Mouse (Mus musculus) induced T-regulatory cell, adult 2 months (primary cell): ENCODE measurements at regions not wholly inside any gene's neighbourhood (a gene's known extent, or its start where the extent isn't known, plus 50 kb on each side); places are given as distances from the start of the nearest gene placed in this dataset.

Experiments
- DNase-seq: peaks from one replicate; pipeline ENCODE4 v3.0.0-alpha.2; 2012; ENCODE audit warnings: low read depth

DNA sequence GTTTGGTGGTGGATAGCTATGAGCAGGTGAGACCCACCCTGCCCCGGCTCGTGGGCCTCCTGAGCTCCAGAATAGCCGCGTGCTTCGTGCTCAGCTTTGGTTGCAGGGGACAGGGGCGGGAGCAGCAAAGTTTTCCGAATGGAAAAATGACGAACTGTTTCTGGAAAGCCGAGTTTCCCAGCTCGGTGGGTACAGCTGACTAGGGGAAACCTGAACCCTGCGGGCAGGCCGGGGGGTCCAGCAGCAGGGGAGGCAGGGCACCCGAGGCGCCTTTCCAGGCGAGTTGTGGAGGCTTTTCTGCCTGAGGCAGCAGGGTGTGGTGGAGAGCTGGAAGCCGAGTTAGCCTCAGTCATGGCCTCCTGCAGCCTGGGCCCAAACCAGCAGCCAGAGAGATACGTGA lies 88.8 kb upstream of the 1600014C23Rik start:
- DNase-seq: no peak

DNA sequence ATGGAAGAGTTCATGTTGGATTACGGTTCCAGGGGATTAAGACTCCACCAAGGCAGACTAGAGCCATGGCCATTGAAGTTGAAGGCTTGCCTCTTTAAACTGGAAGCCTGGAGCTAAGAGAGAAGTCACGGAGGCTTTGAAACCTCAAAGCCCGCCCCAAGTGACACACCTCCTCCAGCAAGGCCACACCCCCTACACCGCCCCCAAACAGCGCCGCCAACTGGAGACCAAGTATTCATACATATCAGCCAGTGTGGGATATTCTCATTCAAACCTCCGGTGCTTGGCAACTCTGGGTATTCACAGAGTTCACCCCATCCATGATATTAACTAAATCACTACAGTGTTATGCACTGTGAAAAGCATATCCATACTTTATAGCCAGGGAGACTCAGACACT lies 87.7 kb upstream of the 1600014C23Rik start:
- no peak for DNase-seq

- no peak for DNase-seq
Measured at GRCm38 (mm10) chr17:45819143-45819542, 85.5 kb upstream of the 1600014C23Rik start.

- DNase-seq: no peak
Measured at GRCm38 (mm10) chr17:45816566-45816965, 82.9 kb upstream of the 1600014C23Rik start.

DNA sequence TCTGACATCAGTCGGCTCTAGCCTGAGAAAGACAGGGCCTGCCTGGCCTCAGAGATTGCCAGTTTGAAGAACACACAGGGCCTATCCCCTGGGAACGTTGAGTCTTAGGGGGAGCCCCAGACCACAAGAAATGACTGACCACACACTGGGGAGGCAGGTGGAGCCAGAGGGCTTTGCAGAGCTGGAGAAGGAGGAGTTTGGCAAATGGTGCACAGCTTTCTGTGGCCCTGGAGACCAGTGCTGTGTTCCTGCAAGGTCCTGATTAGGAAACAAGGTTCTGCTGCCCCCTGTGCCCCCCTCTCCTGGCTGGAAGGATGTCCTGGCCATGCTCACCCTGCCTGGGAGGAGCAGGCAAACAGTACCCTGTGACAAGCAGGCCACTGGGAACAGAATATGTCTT lies 82.2 kb upstream of the 1600014C23Rik start:
- no peak for DNase-seq

DNA sequence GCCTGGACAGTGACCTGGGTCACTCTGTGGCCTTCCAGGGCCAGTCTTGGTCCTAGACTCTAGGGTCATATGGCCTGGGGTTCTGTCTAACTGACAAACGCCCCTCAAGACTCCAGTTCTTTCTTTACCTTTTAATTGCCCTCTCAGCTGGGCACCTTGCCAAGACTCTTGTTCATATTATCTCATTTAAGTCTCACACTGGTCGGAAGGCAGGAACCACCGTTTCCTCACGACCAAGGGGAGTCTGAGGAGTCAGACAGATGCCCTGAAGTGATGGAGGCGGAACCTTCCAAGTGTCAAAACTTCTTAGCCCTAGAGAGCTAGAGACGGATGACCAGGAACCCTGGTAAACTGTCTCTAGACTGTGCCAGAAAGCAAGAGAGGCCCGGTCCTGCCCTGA lies 81.7 kb upstream of the 1600014C23Rik start:
- no peak for DNase-seq

DNA sequence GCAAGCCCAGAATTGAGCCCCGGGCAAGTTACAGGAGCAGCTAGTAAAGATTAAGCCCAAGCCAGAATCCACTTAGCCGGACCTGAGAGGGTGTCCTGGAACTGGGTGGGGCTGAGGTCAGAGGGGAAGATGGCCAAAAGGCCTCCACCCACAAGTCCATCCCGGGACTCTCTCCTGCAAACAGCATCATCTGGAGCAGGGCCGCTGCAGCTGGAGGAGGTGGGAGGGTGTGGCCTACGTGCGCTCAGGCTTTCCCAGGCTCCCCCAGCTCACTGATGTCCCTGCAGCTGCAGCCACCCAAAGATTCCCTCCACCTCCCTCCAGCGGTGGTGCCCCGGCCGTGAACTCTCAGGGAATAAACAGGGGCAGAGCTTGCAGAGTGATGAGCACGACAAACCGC lies 80.9 kb upstream of the 1600014C23Rik start:
- no peak for DNase-seq

DNA sequence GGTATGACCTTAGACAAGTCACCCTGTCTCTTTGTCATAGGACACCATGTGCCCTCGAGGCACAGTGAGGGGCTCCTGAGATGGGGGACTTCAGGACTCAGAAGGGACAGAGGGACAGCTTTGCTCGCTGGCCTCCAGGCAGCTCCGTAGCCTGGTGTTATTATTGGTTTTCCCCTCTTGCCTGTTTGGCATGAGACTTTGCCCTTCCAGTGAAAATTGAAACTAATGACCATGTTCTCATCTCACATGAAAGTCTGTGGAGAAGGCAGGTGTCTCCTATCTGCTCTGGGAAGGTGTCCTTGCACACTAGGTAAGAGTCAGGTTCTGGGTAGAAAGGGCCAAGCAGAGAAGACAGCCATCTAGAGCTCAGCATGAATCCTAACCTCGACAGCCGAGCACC lies 80.3 kb upstream of the 1600014C23Rik start:
- DNase-seq: no peak

DNA sequence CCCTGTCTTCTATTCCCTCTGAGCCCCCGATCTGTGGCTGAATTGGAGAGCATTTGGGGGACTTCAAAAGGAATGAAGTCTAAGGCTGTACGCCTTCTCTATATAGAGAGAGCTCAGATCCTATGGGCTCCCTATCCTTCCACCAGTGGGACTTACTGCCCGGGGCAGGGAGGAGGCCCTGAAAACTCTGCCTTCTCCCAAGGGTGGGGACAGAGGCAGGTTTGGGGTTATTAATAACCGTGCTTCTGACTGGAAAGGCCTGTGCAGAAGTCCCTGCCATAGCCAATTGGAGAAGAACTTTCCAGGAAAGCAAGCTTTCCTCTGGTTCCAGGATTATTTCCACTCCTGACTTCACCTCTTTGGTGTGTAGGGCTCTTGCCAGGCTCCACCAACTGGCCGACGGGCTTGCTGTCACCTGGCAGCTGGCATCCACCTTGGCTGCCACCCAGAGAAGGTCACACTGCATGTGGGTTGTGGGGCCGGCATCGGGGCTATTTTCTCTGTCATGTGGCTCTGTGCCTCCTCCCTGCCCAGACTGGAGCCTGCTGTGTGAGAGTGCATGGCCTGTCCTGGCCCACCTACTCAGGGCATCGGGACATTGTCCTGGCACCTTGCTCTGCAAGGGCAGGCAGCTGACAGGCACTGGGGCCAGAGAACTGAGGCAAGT lies 78.8 kb upstream of the 1600014C23Rik start:
- no peak for DNase-seq

- no peak for DNase-seq
Measured at GRCm38 (mm10) chr17:45811632-45812221, 78.1 kb upstream of the 1600014C23Rik start.

DNA sequence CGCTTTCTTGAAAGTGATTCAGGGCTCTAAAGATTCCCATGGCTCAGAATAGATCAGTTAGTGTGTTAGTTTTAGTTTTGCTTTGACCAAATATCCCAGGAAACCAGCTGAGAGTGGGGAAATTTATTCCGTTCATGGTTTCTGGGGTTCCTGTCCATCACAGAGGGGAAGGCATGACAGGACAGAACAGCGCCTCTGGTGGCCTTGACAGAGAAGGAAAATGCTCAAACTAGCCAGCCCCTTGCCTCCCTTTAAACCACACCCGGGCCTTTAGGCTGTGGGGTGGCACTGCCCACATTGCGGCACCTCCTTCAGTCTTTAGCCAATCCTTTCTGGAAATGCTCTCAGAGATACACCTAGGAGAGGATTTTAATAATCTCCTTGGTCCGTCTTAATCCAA lies 76.1 kb upstream of the 1600014C23Rik start:
- DNase-seq: no peak

DNA sequence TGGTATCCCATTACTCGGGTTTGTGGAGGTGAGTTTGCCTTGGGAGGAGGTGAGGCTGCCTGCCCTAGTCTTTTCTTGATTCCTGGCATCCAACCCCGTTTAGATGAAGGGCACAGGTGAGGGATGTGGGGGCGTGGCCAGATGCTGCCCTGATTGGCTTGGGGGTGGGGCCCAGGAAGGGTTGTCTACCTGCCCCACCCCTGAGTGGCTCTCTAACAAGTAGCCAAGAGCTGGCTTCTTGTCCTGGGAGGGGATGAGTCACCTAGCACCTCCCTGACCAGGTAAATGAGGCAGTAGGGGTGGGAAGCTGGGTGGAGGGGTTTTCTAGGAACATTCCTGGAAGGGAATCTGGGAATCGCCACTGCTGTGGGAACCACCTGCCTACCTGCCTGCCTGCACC lies 74.7 kb upstream of the 1600014C23Rik start:
- no peak for DNase-seq

- no peak for DNase-seq
Measured at GRCm38 (mm10) chr17:45807452-45807851, 73.8 kb upstream of the 1600014C23Rik start.

- no peak for DNase-seq
Measured at GRCm38 (mm10) chr17:45806831-45807230, 73.2 kb upstream of the 1600014C23Rik start.

DNA sequence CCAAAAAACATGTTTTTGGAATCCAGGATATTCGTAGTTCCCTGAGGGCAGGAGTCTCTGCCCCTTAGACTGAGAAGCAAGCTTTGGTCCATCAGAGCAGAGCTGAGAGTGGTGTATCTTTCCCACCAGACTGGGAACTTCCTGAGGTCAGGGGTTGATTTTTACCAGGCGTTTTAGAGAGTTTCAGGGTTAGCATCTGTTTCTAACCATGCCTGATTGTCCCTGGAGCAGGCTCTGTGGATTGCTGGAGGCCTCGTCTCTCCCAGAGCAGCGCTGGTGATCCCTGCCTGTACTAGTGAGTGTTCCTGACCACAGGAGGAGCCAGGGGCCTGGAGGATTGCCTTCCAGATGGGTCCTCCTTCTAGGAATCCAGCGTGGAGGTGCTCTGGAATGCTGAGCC lies 72.8 kb upstream of the 1600014C23Rik start:
- DNase-seq: no peak

DNA sequence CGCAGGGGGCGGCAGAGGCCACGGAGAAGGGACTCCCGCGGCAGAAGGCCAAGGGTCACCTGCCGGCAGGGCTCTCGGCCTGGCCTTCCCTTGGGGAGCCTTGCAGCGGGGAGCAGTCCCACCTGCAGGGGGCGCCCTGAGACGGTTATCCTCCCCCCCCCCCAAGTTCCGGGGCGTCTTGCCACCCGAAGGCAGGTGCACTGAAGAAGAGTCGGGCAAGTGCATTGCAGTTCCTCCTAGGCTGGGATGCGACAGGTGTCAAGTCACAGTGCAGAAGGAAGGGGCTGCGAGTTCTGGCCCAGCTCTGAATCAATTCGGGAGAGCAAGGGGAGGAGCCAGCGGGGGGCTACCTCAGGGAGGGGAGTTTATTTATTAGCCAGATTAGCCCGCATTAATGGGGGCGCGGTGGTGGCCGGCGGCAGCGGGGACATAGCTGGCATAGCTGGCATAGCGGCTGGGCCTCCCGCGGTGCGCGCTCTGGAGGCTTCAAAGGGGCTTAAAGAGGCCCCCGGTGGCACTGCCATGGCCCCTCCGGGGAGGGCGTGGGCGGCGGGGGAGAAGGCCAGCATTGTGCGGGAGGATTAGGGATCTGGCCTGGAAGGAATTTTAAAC lies 71.9 kb upstream of the 1600014C23Rik start:
- peak; percentile 14 for DNase-seq

- no peak for DNase-seq
Measured at GRCm38 (mm10) chr17:45803331-45803730, 69.7 kb upstream of the 1600014C23Rik start.

DNA sequence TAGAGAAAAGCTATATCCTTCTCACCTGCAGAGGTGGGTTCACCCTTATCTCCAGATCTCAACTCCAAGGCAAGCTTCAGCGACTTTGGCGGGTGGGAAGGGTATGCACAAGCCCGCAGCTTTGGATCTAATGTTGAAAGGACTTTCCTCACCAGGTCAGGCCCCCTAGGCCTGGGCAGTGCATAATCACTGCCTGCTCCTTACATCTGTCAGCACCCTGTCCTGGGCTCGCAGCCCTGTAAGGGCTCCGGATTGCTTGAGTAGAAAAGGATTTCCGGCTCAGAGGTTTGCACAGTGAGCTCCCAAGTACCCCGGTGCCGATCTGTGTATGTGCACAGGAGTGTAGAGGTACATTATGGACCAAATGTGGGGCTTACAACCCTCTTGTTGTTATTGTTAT lies 68.8 kb upstream of the 1600014C23Rik start:
- DNase-seq: no peak

DNA sequence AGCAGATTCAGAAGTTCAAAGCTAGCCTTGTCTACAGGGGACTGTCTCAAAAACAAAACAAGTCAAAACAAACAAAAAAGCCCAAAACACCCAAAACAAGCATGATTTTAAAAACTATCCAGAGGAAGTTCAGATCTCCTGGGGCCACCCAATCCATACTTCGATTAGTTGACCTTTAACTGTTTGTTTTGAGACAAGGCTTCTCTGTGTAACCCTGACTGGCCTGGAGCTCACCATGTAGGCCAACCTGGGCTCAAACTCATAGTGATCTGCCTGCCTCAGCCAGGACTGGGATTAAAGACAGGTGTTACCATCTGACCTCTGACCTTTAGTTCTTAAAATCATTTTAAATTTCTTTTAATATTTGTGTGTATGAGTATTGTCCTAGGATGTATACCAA lies 66.1 kb upstream of the 1600014C23Rik start:
- DNase-seq: no peak

DNA sequence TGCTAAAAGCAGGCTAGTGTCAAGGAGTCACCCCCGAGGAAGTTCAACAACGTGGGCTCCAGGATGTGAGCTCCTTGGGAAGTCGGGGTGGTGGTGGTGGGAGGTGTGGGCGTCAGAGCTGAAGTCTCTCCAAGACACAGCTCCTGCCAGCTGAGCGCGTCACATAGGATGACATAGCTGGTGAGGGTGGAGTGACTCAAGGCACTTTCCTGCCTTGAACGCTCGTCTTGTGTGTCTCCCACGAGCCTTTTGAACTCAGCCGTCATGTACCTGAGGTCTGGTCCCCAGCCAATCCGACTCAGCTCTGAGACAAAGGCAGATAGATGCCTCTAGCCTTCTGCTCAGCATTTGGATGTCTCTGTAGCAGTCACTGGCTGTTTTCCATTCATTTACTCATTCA lies 65.4 kb upstream of the 1600014C23Rik start:
- no peak for DNase-seq

DNA sequence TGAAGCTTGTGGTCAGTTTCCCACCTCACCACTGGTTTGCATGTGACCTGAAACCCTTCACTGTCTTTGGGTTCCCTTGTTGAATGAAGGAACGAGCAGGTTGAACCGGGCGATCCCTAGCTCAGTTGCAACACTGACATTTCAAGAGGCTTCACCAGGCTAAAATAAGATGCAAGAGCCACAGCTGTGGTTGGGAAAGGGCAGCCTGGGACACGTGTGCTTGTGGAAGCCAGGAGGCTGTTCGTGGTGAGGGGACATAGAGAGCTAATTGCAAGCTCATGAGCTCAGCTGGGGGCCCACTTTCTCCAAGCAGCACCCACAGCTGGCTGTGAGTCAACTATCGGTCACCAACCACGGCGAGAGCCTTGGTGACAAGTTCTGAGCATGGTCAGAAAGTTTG lies 64.8 kb upstream of the 1600014C23Rik start:
- no peak for DNase-seq

DNA sequence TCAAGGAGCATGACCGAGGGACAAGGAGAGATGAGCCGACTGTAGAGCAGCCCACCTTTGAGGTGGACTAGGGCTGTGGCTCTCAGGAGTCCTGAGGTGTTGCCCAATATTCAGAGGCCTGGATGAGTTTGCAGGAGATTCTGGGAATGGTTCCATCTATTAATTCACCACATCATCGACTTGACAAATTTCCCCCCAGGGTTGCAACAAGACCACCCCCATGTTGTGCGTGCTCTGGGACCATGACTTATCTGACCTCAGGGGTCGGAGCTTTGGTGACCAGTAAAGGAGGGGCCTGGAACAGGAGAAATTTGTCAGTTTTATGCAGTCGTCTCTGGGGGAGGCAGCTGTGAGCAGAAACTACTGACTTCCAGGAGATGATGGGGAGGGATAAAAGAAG lies 63.5 kb upstream of the 1600014C23Rik start:
- DNase-seq: no peak

GRCm38 (mm10) chr17:45794926-45795325 lies 61.3 kb upstream of the 1600014C23Rik start:
- no peak for DNase-seq
